Mouse (Mus musculus) MEL (cell line): Measurements from ENCODE around the gene Tm9sf2. TPM values are rescaled to one million over a fixed set of nuclear protein-coding genes. Genes with fewer than 3 reads are reported as not detected.

Experiments
- DNase-seq: peaks from one replicate; pipeline ENCODE4 v3.0.0; 2011; ENCODE audit warnings: low read depth, low spot score
- H3K27ac ChIP-seq: 2 replicates; pipeline ENCODE4 v1.5.1; 2012; ENCODE audit warnings: low read depth, mild to moderate bottlenecking, control low read depth, low read length, moderate library complexity; ENCODE audit not compliant: control insufficient read depth
- H3K27me3 ChIP-seq, 2 experiments: fragments of 150-350 bp in 1 of 2; sonication (generic) in 1 of 2; 2 replicates each; pipeline ENCODE4 v1.6.1; 2012; ENCODE audit warnings: low read length in 2 of 2, mild to moderate bottlenecking in 2 of 2, improper control_type of control experiment in 1 of 2, moderate library complexity in 1 of 2; ENCODE audit not compliant: insufficient read depth in 2 of 2, control insufficient read depth in 1 of 2
- H3K36me3 ChIP-seq, 2 experiments: 2 replicates each; pipeline ENCODE4 v1.6.1; 2012 to 2014; ENCODE audit warnings: low read length in 2 of 2, improper control_type of control experiment in 1 of 2, inconsistent platforms in 1 of 2, mild to moderate bottlenecking in 1 of 2; ENCODE audit not compliant: insufficient read depth in 2 of 2, control insufficient read depth in 1 of 2
- H3K4me1 ChIP-seq, 2 experiments: fragments of 150-350 bp in 1 of 2; sonication (generic) in 1 of 2; 2 replicates each; pipeline ENCODE4 v1.6.1; 2012; ENCODE audit warnings: low read length in 2 of 2, improper control_type of control experiment in 1 of 2, mild to moderate bottlenecking in 1 of 2; ENCODE audit not compliant: insufficient read depth in 2 of 2, control insufficient read depth in 1 of 2
- H3K4me3 ChIP-seq, 2 experiments: fragments of 150-350 bp in 1 of 2; sonication (generic) in 1 of 2; 2 replicates each; pipeline ENCODE4 v1.5.1; 2012; ENCODE audit warnings: low read depth in 2 of 2, low read length in 2 of 2, mild to moderate bottlenecking in 2 of 2, moderate library complexity in 2 of 2, control low read depth in 1 of 2, improper control_type of control experiment in 1 of 2; ENCODE audit not compliant: control insufficient read depth in 1 of 2, insufficient read depth in 1 of 2
- H3K79me2 ChIP-seq: 2 replicates; pipeline ENCODE4 v1.6.1; 2012; ENCODE audit warnings: mild to moderate bottlenecking, low read length, moderate library complexity; ENCODE audit not compliant: control insufficient read depth, poor library complexity, insufficient read depth
- H3K9ac ChIP-seq: 2 replicates; pipeline ENCODE4 v1.6.1; 2012; ENCODE audit warnings: low read depth, mild to moderate bottlenecking, control low read depth, low read length, moderate library complexity; ENCODE audit not compliant: control insufficient read depth, poor library complexity, severe bottlenecking
- H3K9me3 ChIP-seq: fragments of 150-350 bp; sonication (generic); replicated peaks from 2 replicates; pipeline ENCODE4 v1.6.1; 2012; ENCODE audit warnings: mild to moderate bottlenecking, low read length, improper control_type of control experiment, moderate library complexity; ENCODE audit not compliant: insufficient read depth
- BHLHE40 ChIP-seq: IDR thresholded peaks from 2 replicates; pipeline ENCODE4 v1.6.1; 2012; ENCODE audit warnings: low read depth, mild to moderate bottlenecking, inconsistent platforms, low read length, improper control_type of control experiment, borderline replicate concordance
- CTCF ChIP-seq, 3 experiments: IDR thresholded peaks in 2 of 3; conservative IDR thresholded peaks in 1 of 3; 2 replicates each; pipeline ENCODE4 v1.5.1; 2011 to 2012; ENCODE audit warnings: low read length in 3 of 3, low read depth in 2 of 3, mild to moderate bottlenecking in 2 of 3, improper control_type of control experiment in 1 of 3, inconsistent platforms in 1 of 3, mixed read lengths in 1 of 3, moderate library complexity in 1 of 3; ENCODE audit not compliant: control insufficient read depth in 1 of 3, insufficient read depth in 1 of 3, poor library complexity in 1 of 3, severe bottlenecking in 1 of 3
- EP300 ChIP-seq, 2 experiments: IDR thresholded peaks; 2 replicates each; pipeline ENCODE4 v1.6.1; 2011; ENCODE audit warnings: improper control_type of control experiment in 2 of 2, low read length in 2 of 2, low read depth in 1 of 2, mild to moderate bottlenecking in 1 of 2
- ETS1 ChIP-seq: IDR thresholded peaks from 2 replicates; pipeline ENCODE4 v1.6.1; 2012; ENCODE audit warnings: low read depth, mild to moderate bottlenecking, inconsistent platforms, low read length, improper control_type of control experiment, moderate library complexity
- GABPA ChIP-seq: IDR thresholded peaks from 2 replicates; pipeline ENCODE4 v1.6.1; 2012; ENCODE audit warnings: low read depth, mild to moderate bottlenecking, inconsistent platforms, low read length, improper control_type of control experiment, moderate library complexity
- GATA1 ChIP-seq: IDR thresholded peaks from 2 replicates; pipeline ENCODE4 v1.6.1; 2011; ENCODE audit warnings: low read depth, low read length, improper control_type of control experiment
- JUND ChIP-seq: IDR thresholded peaks from 2 replicates; pipeline ENCODE4 v1.6.1; 2011; ENCODE audit warnings: low read depth, mild to moderate bottlenecking, improper control_type of control experiment, low read length
- KAT2A ChIP-seq: conservative IDR thresholded peaks from 2 replicates; pipeline ENCODE4 v1.6.1; 2012; ENCODE audit warnings: low read depth, low read length, improper control_type of control experiment, inconsistent platforms
- MAFK ChIP-seq: IDR thresholded peaks from 2 replicates; pipeline ENCODE4 v1.6.1; 2011; ENCODE audit warnings: low read depth, mild to moderate bottlenecking, low read length, improper control_type of control experiment, borderline replicate concordance
- MAX ChIP-seq: IDR thresholded peaks from 2 replicates; pipeline ENCODE4 v1.6.1; 2011; ENCODE audit warnings: low read length, improper control_type of control experiment
- MAZ ChIP-seq: IDR thresholded peaks from 2 replicates; pipeline ENCODE4 v1.6.1; 2012; ENCODE audit warnings: low read depth, mild to moderate bottlenecking, inconsistent platforms, low read length, improper control_type of control experiment
- MXI1 ChIP-seq: IDR thresholded peaks from 2 replicates; pipeline ENCODE4 v1.6.1; 2011; ENCODE audit warnings: mild to moderate bottlenecking, low read depth, low read length, improper control_type of control experiment
- MYB ChIP-seq: IDR thresholded peaks from 2 replicates; pipeline ENCODE4 v1.6.1; 2011; ENCODE audit warnings: mild to moderate bottlenecking, low read depth, low read length, improper control_type of control experiment
- MYC ChIP-seq: IDR thresholded peaks from 2 replicates; pipeline ENCODE4 v1.6.1; 2011; ENCODE audit warnings: low read depth, mild to moderate bottlenecking, low read length, improper control_type of control experiment, moderate library complexity
- NELFE ChIP-seq: IDR thresholded peaks from 2 replicates; pipeline ENCODE4 v1.6.1; 2011; ENCODE audit warnings: low read depth, low read length, improper control_type of control experiment
- POLR2A ChIP-seq, 2 experiments: IDR thresholded peaks; 2 replicates each; pipeline ENCODE4 v1.6.1; 2011 to 2012; ENCODE audit warnings: low read length in 2 of 2, mild to moderate bottlenecking in 2 of 2, control low read depth in 1 of 2, improper control_type of control experiment in 1 of 2, low read depth in 1 of 2, moderate library complexity in 1 of 2; ENCODE audit not compliant: control insufficient read depth in 1 of 2, insufficient read depth in 1 of 2, poor library complexity in 1 of 2
- RAD21 ChIP-seq: IDR thresholded peaks from 2 replicates; pipeline ENCODE4 v1.6.1; 2011; ENCODE audit warnings: mild to moderate bottlenecking, low read depth, low read length, improper control_type of control experiment
- RCOR1 ChIP-seq: IDR thresholded peaks from 2 replicates; pipeline ENCODE4 v1.6.1; 2012; ENCODE audit warnings: low read depth, mild to moderate bottlenecking, inconsistent platforms, low read length, improper control_type of control experiment
- SIN3A ChIP-seq: IDR thresholded peaks from 2 replicates; pipeline ENCODE4 v1.6.1; 2012; ENCODE audit warnings: low read length, improper control_type of control experiment, inconsistent platforms
- SMC3 ChIP-seq: IDR thresholded peaks from 2 replicates; pipeline ENCODE4 v1.6.1; 2011; ENCODE audit warnings: low read depth, low read length, improper control_type of control experiment
- TAL1 ChIP-seq: IDR thresholded peaks from 2 replicates; pipeline ENCODE4 v1.6.1; 2012; ENCODE audit warnings: mild to moderate bottlenecking, inconsistent platforms, low read length, moderate library complexity, mixed read lengths
- TBP ChIP-seq: IDR thresholded peaks from 2 replicates; pipeline ENCODE4 v1.8.0; 2011; ENCODE audit warnings: low read depth, low read length, improper control_type of control experiment
- UBTF ChIP-seq: IDR thresholded peaks from 2 replicates; pipeline ENCODE4 v1.6.1; 2012; ENCODE audit warnings: low read depth, mild to moderate bottlenecking, inconsistent platforms, low read length, improper control_type of control experiment, moderate library complexity, borderline replicate concordance; ENCODE audit not compliant: insufficient read depth
- USF1 ChIP-seq: IDR thresholded peaks from 2 replicates; pipeline ENCODE4 v1.6.1; 2014; ENCODE audit warnings: low read depth, mild to moderate bottlenecking, inconsistent platforms, low read length, improper control_type of control experiment, moderate library complexity
- ZC3H11A ChIP-seq: IDR thresholded peaks from 2 replicates; pipeline ENCODE4 v1.6.1; 2012; ENCODE audit warnings: low read depth, mild to moderate bottlenecking, inconsistent platforms, low read length, improper control_type of control experiment
- ZKSCAN1 ChIP-seq: IDR thresholded peaks from 2 replicates; pipeline ENCODE4 v1.6.1; 2012; ENCODE audit warnings: low read depth, mild to moderate bottlenecking, inconsistent platforms, low read length, improper control_type of control experiment, moderate library complexity
- ZNF384 ChIP-seq: IDR thresholded peaks from 2 replicates; pipeline ENCODE4 v1.6.1; 2012; ENCODE audit warnings: low read depth, mild to moderate bottlenecking, inconsistent platforms, low read length, improper control_type of control experiment
- polyA plus RNA-seq, 2 experiments: library from polyadenylated mRNA; stranded (reverse) in 1 of 2; unstranded in 1 of 2; fragments of >175 nt in 1 of 2; fragments of >200 nt in 1 of 2; gene quantifications; 2 replicates each; pipeline versions ENCODE4 v1.2.1 to v1.2.4; 2012; ENCODE audit warnings: low replicate concordance in 2 of 2, low read depth in 1 of 2; ENCODE audit not compliant: insufficient read length in 2 of 2, insufficient read depth in 1 of 2, missing spikeins in 1 of 2
- total RNA-seq: library from RNA; depleted of rRNA; stranded (reverse); fragments of 300-350 nt; gene quantifications from 2 replicates; pipeline ENCODE4 v1.2.3, GENCODE M21; 2012

Tm9sf2 gene
- total and polyA plus RNA-seq, 3 experiments, result 59.6 to 62.7 TPM; not detected in 1

DNA sequence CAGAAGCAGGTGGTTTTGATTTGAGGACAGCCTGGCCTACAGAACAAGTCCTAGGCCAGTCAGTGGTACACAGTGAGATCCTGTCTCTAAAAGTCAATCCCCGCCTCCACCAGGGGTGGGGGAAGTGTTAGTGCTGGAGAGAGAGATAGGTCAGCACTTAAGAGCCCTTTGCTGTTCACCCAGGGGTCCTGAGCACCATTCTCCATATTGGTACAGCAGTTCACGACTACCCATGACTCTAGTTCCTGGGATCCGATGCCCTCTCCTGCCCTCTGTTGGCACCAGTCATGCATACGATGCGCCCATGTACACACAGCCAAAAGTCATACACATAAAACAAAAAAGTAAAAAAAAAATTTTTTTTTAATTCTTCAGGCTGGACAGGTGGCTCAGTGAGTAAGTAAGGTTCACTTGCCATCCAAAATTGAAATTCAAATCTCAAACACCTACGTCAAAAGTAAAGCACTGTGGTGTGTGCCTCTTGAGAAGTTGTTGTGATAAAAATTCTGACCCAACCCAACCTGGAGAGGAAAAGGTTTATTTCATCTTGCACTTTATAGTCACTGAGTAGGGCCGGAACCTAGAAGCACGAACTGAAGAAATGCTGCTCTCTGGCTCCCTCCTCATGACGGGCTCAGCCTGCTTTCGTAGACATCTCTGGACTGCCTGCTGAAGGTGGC, 44.3 kb upstream of the Tm9sf2 start:
- no peaks in the 10 kb centered on the region for H3K9me3 ChIP-seq
- no peaks in the 10 kb centered on the region for H3K27me3 ChIP-seq
- peak; percentile 7; the same call in 1 of the 2 replicates for TF ChIP-seq ZC3H11A
- no peak for TF ChIP-seq JUND
- TF ChIP-seq USF1, result no peak
- TF ChIP-seq MXI1, result no peak
- peak; percentile 13 for TF ChIP-seq RAD21
- TF ChIP-seq ZNF384, result no peak
- TF ChIP-seq BHLHE40, result no peak
- TF ChIP-seq TBP, result no peak
- no peak for TF ChIP-seq MAZ
- TF ChIP-seq GABPA, result no peak
- no peak for TF ChIP-seq EP300 (IDR thresholded peaks at IDR 0.05; ENCODE audit: low read depth in 1 of 2, low read length in 2 of 2)
- TF ChIP-seq SMC3, result peak; percentile 21; the same call in 1 of the 2 replicates
- TF ChIP-seq CTCF (IDR thresholded peaks at IDR 0.05 in 2 of 3, conservative IDR thresholded peaks at IDR 0.05 in 1 of 3; ENCODE audit: control insufficient read depth in 1 of 3, insufficient read depth in 1 of 3, low read depth in 2 of 3, low read length in 3 of 3, poor library complexity in 1 of 3, severe bottlenecking in 1 of 3), result peak in 2 of 3 experiments; percentile 22; a peak in 4 of 6 replicates
- peaks cover 7 to 12% of the 10 kb centered on the region in 2 experiments; a peak in 3 of 4 replicates for H3K4me1 ChIP-seq
- H3K36me3 ChIP-seq, result no peaks in the 10 kb centered on the region; a peak in 2 of 4 replicates
- H3K79me2 ChIP-seq, result no peaks in the 10 kb centered on the region
- H3K27ac ChIP-seq, result no peak overlapping the region
- no peak overlapping the region for H3K9ac ChIP-seq
- DNase-seq, result no peak
- no peak overlapping the region for H3K4me3 ChIP-seq

- H3K36me3 ChIP-seq, result peaks cover 0 to 3% of the 10 kb centered on the region in 2 experiments; a peak in 2 of 4 replicates
- no peak overlapping the region for H3K4me3 ChIP-seq
- DNase-seq, result peak; percentile 73
- H3K27me3 ChIP-seq, result no peaks in the 10 kb centered on the region
- H3K4me1 ChIP-seq, result peaks cover 10 to 20% of the 10 kb centered on the region in 2 experiments
- H3K9me3 ChIP-seq, result no peaks in the 10 kb centered on the region
- H3K9ac ChIP-seq, result no peak overlapping the region
- no peaks in the 10 kb centered on the region for H3K79me2 ChIP-seq
- TF ChIP-seq NELFE (no peak), MXI1 (no peak), ZKSCAN1 (no peak), MAFK (no peak), MAX (no peak), ZNF384 (no peak), BHLHE40 (no peak), UBTF (no peak), MYB (no peak), CTCF (IDR thresholded peaks at IDR 0.05 in 2 of 3, conservative IDR thresholded peaks at IDR 0.05 in 1 of 3; ENCODE audit: control insufficient read depth in 1 of 3, insufficient read depth in 1 of 3, low read depth in 2 of 3, low read length in 3 of 3, poor library complexity in 1 of 3, severe bottlenecking in 1 of 3) (no peak), GATA1 (peak; percentile 33; the same call in 1 of the 2 replicates), POLR2A (IDR thresholded peaks at IDR 0.05; ENCODE audit: control insufficient read depth in 1 of 2, insufficient read depth in 1 of 2, low read depth in 1 of 2, low read length in 2 of 2, poor library complexity in 1 of 2) (no peak), JUND (no peak), USF1 (no peak), RCOR1 (peak; percentile 62; the same call in 1 of the 2 replicates), SIN3A (peak; percentile 43; the same call in 1 of the 2 replicates), KAT2A (no peak), TAL1 (no peak), MYC (no peak), ETS1 (peak; percentile 46; the same call in 1 of the 2 replicates)
- TF ChIP-seq, all 39 proteins: peak for 4
- no peak overlapping the region for H3K27ac ChIP-seq
Measured at GRCm38 (mm10) chr14:122063599-122063998, 43.2 kb upstream of the Tm9sf2 start.
